Mouse (Mus musculus) erythroid progenitor cell, adult 5-6 weeks (primary cell): ENCODE results near the gene Ubxn1. TPM values are rescaled to one million over a fixed set of nuclear protein-coding genes. Genes with fewer than 3 reads are reported as not detected.
"Not testable (repeated sequence)": the region's sequence is repeated elsewhere in the genome, so short reads cannot be mapped to it uniquely, and the experiment has no call there.

ENCODE experiments used
- ATAC-seq: replicated peaks from 2 replicates; pipeline ENCODE4 v1.8.0; 2016; ENCODE audit warnings: moderate number of reproducible peaks, mild to moderate bottlenecking, moderate TSS enrichment, inconsistent platforms; ENCODE audit not compliant: poor library complexity, low FRiP score, severe bottlenecking
- total RNA-seq, 2 experiments: library from RNA; stranded (forward) in 1 of 2; stranded (reverse) in 1 of 2; fragments of 150-400 nt in 1 of 2; fragments of 186-747, 209-891 nt in 1 of 2; gene quantifications; 2 replicates each; pipeline versions ENCODE4 v1.2.3 to v1.2.4; 2015 to 2017; ENCODE audit warnings: low replicate concordance in 2 of 2

The Ubxn1 gene
- total RNA-seq, 2 experiments from 2014 or later: 49.9 to 73.1 TPM

DNA sequence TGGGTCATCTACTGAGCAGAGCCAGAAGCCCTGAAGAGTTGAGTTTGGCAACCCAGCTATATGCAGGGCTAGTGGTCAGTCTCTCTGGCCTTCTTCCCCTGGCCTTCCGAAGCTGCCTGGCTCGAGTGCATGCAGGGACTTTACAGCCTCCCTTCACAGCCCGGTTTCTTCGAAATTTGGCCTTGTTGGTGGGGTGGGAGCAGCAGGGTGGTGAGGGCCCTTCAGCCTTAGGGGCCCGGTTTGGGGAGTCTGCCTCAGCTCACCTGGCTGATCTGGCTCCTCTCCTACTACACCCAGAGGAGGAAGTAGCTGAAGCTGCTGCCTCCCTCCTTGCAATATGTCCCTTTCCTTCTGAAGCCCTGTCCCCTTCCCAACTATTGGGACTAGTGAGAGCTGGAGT is 24.9 kb downstream of the Ubxn1 start:
- not testable (repeated sequence) for ATAC-seq

DNA sequence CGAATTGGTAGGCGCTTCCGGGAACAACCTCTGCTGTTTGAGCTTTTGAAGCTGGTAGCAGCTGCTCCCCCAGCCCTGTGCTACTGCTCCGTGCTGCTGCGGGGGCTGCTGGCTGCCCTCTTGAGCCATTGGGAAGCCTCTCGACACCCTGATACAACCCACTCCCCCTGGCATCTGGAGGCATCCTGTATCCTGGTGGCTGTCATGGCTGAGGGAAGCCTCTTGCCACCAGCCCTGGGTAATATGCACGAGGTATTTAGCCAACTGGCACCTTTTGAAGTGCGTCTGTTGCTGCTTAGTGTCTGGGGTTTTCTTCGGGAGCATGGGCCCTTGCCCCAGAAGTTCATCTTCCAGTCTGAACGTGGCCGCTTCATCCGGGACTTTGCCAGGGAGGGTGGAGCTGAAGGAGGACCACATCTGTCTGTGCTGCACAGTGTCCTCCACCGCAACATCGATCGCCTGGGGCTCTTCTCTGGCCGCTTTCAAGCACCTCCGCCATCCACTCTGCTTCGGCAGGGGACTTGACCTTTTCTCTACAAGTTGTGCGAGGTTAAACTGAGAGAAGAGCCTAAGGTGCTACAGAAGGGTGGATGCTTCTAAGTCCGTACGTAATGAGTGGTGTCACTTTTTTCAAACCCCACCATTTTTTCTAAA is 26.0 kb downstream of the Ubxn1 start:
- peak; percentile 55 for ATAC-seq

DNA sequence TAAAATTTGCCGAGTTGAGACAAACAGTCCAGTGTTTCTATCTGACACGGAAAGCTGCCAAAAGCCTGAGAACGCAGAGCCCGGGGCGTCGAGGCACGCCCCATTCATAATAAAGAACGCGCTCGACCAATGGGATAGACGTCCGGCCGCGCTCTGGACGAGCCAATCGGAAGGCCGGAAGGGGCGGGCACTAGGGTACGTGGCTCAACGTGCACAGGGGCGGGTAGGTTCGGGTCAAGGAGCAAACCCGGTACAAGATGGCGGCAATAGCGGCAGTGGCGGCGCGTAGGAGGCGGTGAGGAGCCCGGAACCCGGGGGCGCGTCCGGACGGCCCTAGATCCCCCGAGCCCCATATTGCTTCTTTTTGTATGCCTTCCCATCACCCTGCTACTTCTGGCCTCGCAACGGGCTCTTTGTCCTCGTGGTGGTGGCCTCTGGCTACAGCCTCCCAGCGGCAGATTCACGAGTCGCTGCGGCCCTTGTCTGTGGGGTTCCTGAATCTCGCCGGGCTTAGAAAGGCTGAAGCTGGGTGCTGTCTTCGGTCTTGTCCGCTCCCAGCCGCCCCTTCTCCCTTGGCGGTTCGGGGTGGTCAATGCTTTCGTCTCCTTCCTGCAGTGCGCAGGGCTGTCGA is 26.7 kb downstream of the Ubxn1 start, which contains the start of gene Ganab:
Gene Ganab (plus strand): TSS at position 207 of the 631 bp plus-strand sequence.
- peak; percentile 97 for ATAC-seq

DNA sequence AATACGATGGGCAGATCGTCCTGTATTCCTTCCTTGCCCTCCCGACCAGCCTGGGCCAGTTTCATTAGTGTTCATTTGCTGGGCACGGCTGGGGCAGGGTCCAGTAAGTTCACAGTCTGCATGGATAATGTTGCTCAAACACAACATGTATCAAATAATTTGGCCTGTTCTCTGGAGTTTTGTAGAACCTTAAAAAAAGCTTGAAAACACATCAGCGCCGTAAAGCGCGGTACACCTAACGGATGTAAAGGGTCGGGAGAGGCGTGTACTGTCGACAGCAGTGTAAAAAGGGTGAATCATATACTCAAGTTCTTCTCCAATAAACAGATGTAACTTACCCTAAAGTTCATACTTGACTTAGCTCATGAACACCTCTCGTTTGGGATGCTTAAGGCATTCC is 27.3 kb downstream of the Ubxn1 start:
- no peak; the same call in 1 of the 2 replicates for ATAC-seq

DNA sequence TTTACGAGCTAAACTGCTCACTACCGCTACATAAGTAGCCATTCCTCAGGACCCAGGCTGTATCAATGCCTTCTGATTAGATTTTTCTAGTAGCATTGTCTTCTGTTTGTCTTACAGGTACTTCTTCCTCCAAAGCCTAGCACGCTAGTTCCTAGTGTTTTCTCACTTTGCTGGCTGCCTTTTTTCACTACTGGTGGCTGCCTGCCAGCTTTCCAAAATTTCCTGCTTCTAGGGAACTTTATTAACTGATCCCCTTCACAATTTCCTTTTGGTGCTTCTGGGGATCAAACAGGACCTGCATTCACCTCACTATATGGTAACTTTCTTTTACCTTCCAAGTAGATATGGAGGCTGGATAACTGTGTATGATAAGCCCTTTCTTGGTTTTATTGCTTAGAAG is 27.8 kb downstream of the Ubxn1 start:
- no peak for ATAC-seq

DNA sequence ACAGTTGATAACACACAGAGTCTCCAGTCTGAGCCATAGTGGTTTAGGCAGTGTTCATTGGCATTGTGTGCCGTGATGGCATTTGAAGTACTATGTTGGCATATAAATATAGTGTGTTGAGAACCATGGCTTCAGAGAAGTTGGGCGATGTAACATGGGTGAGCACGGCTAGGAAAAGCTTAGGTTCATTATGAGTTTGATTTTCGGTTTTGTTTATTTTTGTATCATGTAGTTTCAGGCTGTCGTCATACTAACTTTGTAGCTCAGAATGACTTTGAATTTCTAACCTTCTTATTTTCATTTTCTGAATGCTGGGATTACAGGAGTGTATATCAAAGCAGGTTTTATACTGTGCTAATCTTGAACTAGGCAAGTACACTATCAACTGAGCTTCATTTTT is 32.1 kb downstream of the Ubxn1 start:
- no peak for ATAC-seq

DNA sequence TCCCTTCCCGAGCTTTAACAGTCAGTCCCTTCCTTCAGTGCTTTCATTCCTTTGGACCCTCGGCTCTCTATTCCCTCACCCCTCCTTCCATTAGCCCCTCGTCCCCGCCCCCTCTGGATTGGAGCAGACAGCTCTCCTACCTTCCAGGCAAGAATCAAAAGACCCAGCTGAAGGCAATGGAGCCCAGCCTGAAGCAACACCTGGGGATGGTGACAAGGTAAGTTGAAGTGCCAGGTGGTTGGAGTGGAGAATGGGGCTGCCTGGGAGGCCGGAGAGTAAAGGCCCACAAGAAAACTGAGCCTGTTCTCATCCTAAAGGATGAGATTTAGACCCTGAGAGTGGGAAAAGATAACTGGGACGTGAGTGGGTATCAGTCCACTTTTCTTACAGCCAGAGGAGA is 37.2 kb downstream of the Ubxn1 start:
- ATAC-seq: no peak

DNA sequence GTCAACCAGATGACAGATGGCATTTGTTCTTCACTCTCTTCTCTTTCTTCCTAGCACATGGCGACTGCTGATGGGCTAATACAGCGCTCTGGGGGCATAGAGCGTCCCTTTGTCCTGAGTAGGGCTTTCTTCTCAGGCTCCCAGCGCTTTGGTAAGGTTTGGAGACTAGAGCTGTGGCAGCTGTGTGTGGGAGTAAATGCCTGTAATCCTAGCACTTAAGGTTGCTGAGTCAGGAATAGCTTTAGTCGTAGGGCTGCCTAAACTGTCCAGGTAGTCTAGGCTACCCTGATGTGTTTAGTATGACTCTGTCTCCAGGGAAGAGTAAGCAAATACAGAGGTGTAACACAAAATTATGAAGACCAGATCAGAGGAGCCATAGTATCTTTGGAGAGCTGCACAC is 40.5 kb downstream of the Ubxn1 start:
- no peak for ATAC-seq

DNA sequence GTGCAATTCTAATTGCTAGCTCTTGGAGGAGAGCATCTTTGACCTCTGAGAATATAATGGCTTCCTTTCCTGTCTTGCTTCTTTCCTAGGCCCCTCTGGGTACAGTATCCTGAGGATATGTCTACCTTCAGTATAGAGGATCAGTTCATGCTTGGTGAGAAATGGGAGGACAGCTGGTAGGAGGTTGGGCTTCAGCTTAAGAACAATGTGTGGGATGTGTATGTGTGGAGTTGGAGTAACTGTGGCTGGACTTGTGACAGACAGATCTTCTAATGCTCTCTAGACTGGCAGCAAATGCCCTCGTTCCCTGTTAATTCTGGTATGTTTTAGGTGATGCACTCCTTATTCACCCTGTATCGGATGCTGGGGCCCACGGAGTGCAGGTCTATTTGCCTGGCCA is 42.9 kb downstream of the Ubxn1 start:
- ATAC-seq: no peak

DNA sequence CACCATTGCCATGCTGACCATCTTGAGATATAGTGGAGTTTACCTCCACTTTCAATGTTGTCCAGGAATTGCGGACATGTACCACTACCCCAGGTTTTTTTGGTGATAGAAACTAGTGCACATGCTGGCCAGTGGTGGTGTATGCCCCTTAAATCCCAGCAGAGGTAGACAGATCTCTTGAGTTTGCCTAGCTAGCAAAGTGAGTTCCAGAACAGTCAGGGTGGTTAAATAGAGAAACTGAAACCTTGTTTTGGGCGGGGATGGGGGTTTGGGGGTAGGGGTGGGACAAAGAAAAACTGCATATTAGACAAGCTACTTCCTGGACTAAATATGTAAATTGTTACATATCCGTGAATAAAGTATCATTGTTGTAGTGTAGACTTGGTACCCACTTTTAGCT is 47.7 kb downstream of the Ubxn1 start:
- no peak for ATAC-seq

DNA sequence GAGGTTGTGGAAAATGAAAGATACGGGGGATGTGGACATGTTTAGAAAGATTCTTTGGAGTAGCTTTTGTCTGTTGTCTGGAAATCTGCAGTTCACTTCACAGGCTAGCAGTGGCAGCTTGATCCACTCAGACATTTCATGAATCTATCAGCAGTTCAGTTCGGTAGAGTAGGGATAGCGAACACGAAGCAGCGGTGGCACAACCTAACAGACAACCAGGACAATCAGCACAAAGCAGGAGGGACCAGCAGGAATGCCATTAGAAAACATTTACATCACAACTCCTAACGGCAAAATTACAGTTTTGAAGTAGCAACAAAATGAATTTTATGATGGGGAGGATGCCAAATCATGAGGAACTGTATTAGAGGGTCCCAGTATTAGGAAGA is 48.4 kb downstream of the Ubxn1 start:
- no peak for ATAC-seq

DNA sequence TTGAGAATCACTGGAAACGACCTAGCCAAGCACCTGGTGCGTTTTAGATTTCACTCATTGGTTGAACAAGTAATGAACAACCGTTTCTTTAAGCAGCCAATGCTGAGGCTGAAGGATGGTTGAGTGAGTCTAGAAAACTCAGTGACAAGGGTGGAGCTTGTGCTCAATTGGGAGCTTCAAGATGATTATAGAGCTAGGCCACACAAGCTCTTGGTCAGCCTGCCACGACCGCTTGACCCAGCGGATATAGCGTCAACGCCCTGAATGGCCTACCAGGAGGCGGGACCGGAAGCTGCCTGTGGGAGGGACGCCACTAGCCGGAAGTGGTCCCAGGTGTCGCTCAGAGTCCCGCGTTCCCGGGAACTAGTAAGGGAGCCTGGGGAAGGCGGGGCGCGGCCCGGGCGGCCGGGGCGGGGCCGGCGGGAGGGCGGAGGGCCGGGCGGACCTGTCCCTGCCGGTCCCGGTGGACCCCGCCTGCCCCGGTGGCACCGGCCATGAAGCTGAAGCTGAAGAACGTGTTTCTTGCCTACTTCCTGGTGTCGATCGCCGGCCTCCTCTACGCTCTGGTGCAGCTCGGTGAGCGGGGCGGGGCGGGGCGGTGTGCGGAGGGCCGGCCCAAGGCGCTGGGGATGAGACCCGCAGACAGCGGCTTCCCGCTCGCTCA is 48.9 kb downstream of the Ubxn1 start, which contains the start of gene B3gat3:
Gene B3gat3 (plus strand): TSS at position 302 of the 664 bp plus-strand sequence.
- ATAC-seq: peak; percentile 96

DNA sequence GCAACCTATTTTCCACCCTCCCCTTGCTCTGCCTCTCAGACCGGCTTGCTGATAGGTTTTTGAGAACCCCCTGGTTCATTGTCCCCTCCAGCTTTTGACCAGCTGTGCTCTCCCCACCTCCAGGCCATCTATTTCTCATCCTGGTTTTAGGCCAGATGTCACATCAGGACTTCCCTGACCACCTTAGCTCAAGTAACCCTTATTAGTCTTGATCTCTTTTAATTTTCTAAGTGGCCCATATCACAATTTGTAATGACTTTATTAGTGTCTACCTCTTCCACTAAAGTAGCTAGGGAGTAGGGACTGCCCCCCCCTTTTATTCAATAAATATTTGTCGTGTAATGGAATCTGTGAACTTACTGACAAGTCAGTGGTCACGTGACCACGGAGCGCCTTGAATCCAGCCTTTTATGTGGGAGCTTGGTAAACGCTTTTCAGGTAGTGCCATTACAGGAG is 49.6 kb downstream of the Ubxn1 start:
- ATAC-seq: peak; percentile 68

DNA sequence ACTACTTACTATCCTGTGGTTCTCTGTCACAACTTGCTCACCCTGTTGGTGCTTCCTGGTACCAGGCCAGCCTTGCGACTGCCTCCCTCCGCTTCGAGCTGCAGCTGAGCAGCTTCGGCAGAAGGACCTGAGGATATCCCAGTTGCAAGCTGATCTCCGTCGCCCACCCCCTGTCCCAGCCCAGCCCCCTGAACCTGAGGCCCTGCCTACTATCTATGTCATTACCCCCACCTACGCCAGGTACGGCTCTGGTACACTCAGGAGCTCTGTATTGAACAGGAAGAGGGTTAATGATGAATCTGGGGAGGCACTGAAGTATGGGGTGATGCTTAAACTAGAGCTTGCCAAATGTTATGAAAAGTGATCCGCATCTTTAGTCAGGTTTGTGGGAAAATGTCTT is 50.4 kb downstream of the Ubxn1 start:
- ATAC-seq: no peak

Other genes starting within 250 kb of the Ubxn1 start
Only the 30 nearest of the 32 such genes appear.
- 198 and 206 TPM in 2 replicates for gene Slc3a2, start 148.1 kb upstream of the Ubxn1 start, total RNA-seq (2015; ENCODE audit: low replicate concordance)
- 242 and 266 TPM in 2 replicates for gene Slc3a2, start 148.1 kb upstream of the Ubxn1 start, total RNA-seq (2017; ENCODE audit: low replicate concordance)
- gene Wdr74, start 135.7 kb upstream of the Ubxn1 start, total RNA-seq (2015; ENCODE audit: low replicate concordance): 22.0 and 28.9 TPM in 2 replicates
- gene Wdr74, start 135.7 kb upstream of the Ubxn1 start, total RNA-seq (2017; ENCODE audit: low replicate concordance): 10.7 and 15.0 TPM in 2 replicates
- gene 1700092M07Rik, start 130.8 kb upstream of the Ubxn1 start, total RNA-seq (2015; ENCODE audit: low replicate concordance): not detected in 2 replicates
- gene 1700092M07Rik, start 130.8 kb upstream of the Ubxn1 start, total RNA-seq (2017; ENCODE audit: low replicate concordance): not detected in 2 replicates
- 67.0 and 97.7 TPM in 2 replicates for gene Stx5a, start 130.1 kb upstream of the Ubxn1 start, total RNA-seq (2015; ENCODE audit: low replicate concordance)
- gene Stx5a, start 130.1 kb upstream of the Ubxn1 start, total RNA-seq (2017; ENCODE audit: low replicate concordance): 119 and 128 TPM in 2 replicates
- 462 and 487 TPM in 2 replicates for gene Nxf1, start 114.4 kb upstream of the Ubxn1 start, total RNA-seq (2015; ENCODE audit: low replicate concordance)
- 79.9 and 80.3 TPM in 2 replicates for gene Nxf1, start 114.4 kb upstream of the Ubxn1 start, total RNA-seq (2017; ENCODE audit: low replicate concordance)
- gene Tmem223, start 100.5 kb upstream of the Ubxn1 start, total RNA-seq (2015; ENCODE audit: low replicate concordance): 25.9 and 40.7 TPM in 2 replicates
- gene Tmem223, start 100.5 kb upstream of the Ubxn1 start, total RNA-seq (2017; ENCODE audit: low replicate concordance): 11.0 and 21.9 TPM in 2 replicates
- 80.7 and 134 TPM in 2 replicates for gene Tmem179b, start 97.0 kb upstream of the Ubxn1 start, total RNA-seq (2015; ENCODE audit: low replicate concordance)
- gene Tmem179b, start 97.0 kb upstream of the Ubxn1 start, total RNA-seq (2017; ENCODE audit: low replicate concordance): 66.6 and 95.1 TPM in 2 replicates
- 6.7 and 24.1 TPM in 2 replicates for gene Taf6l, start 85.1 kb upstream of the Ubxn1 start, total RNA-seq (2015; ENCODE audit: low replicate concordance)
- 10.5 and 10.9 TPM in 2 replicates for gene Taf6l, start 85.1 kb upstream of the Ubxn1 start, total RNA-seq (2017; ENCODE audit: low replicate concordance)
- gene Polr2g, start 72.9 kb upstream of the Ubxn1 start, total RNA-seq (2015; ENCODE audit: low replicate concordance): 49.0 and 51.2 TPM in 2 replicates
- 16.5 and 25.8 TPM in 2 replicates for gene Polr2g, start 72.9 kb upstream of the Ubxn1 start, total RNA-seq (2017; ENCODE audit: low replicate concordance)
- not detected in 2 replicates for gene Zbtb3, start 68.9 kb upstream of the Ubxn1 start, total RNA-seq (2015; ENCODE audit: low replicate concordance)
- gene Zbtb3, start 68.9 kb upstream of the Ubxn1 start, total RNA-seq (2017; ENCODE audit: low replicate concordance): 1.3 TPM in 1 of 2 replicates, not detected in the other
- gene Ttc9c, start 52.2 kb upstream of the Ubxn1 start, total RNA-seq (2015; ENCODE audit: low replicate concordance): 55.8 and 56.6 TPM in 2 replicates
- 59.4 and 73.3 TPM in 2 replicates for gene Ttc9c, start 52.2 kb upstream of the Ubxn1 start, total RNA-seq (2017; ENCODE audit: low replicate concordance)
- gene Hnrnpul2, start 51.5 kb upstream of the Ubxn1 start, total RNA-seq (2015; ENCODE audit: low replicate concordance): 54.9 and 64.2 TPM in 2 replicates
- 154 and 160 TPM in 2 replicates for gene Hnrnpul2, start 51.5 kb upstream of the Ubxn1 start, total RNA-seq (2017; ENCODE audit: low replicate concordance)
- not detected in 2 replicates for gene AC129217.1, start 41.7 kb upstream of the Ubxn1 start, total RNA-seq (2015; ENCODE audit: low replicate concordance)
- 9.5 and 15.5 TPM in 2 replicates for gene AC129217.1, start 41.7 kb upstream of the Ubxn1 start, total RNA-seq (2017; ENCODE audit: low replicate concordance)
- 33.9 and 36.0 TPM in 2 replicates for gene Bscl2, start 34.0 kb upstream of the Ubxn1 start, total RNA-seq (2015; ENCODE audit: low replicate concordance)
- 20.2 and 27.1 TPM in 2 replicates for gene Bscl2, start 34.0 kb upstream of the Ubxn1 start, total RNA-seq (2017; ENCODE audit: low replicate concordance)
- gene Gng3, start 32.3 kb upstream of the Ubxn1 start, total RNA-seq (2015; ENCODE audit: low replicate concordance): not detected in 2 replicates
- not detected in 2 replicates for gene Gng3, start 32.3 kb upstream of the Ubxn1 start, total RNA-seq (2017; ENCODE audit: low replicate concordance)
- gene Lrrn4cl, start 20.7 kb upstream of the Ubxn1 start, total RNA-seq (2015; ENCODE audit: low replicate concordance): 1.7 TPM in 1 of 2 replicates, not detected in the other
- 0.39 TPM in 1 of 2 replicates, not detected in the other for gene Lrrn4cl, start 20.7 kb upstream of the Ubxn1 start, total RNA-seq (2017; ENCODE audit: low replicate concordance)
- 8.8 and 23.1 TPM in 2 replicates for gene Uqcc3, start 9.4 kb downstream of the Ubxn1 start, total RNA-seq (2015; ENCODE audit: low replicate concordance)
- gene Uqcc3, start 9.4 kb downstream of the Ubxn1 start, total RNA-seq (2017; ENCODE audit: low replicate concordance): 7.8 TPM in 1 of 2 replicates, not detected in the other
- gene Lbhd1, start 12.2 kb downstream of the Ubxn1 start, total RNA-seq (2015; ENCODE audit: low replicate concordance): 36.4 and 44.9 TPM in 2 replicates
- 6.4 and 9.9 TPM in 2 replicates for gene Lbhd1, start 12.2 kb downstream of the Ubxn1 start, total RNA-seq (2017; ENCODE audit: low replicate concordance)
- gene Gm49403, start 12.4 kb downstream of the Ubxn1 start, total RNA-seq (2015; ENCODE audit: low replicate concordance): not detected in 2 replicates
- not detected in 2 replicates for gene Gm49403, start 12.4 kb downstream of the Ubxn1 start, total RNA-seq (2017; ENCODE audit: low replicate concordance)
- gene 1810009A15Rik, start 17.4 kb downstream of the Ubxn1 start, total RNA-seq (2015; ENCODE audit: low replicate concordance): 11.5 and 13.4 TPM in 2 replicates
- gene 1810009A15Rik, start 17.4 kb downstream of the Ubxn1 start, total RNA-seq (2017; ENCODE audit: low replicate concordance): 7.0 and 32.0 TPM in 2 replicates
- not detected in 2 replicates for gene Gm49416, start 17.4 kb downstream of the Ubxn1 start, total RNA-seq (2015; ENCODE audit: low replicate concordance)
- gene Gm49416, start 17.4 kb downstream of the Ubxn1 start, total RNA-seq (2017; ENCODE audit: low replicate concordance): not detected in 2 replicates
- 10.1 and 14.3 TPM in 2 replicates for gene Ints5, start 21.5 kb downstream of the Ubxn1 start, total RNA-seq (2015; ENCODE audit: low replicate concordance)
- 7.1 and 7.6 TPM in 2 replicates for gene Ints5, start 21.5 kb downstream of the Ubxn1 start, total RNA-seq (2017; ENCODE audit: low replicate concordance)
- gene Ganab, start 26.6 kb downstream of the Ubxn1 start, total RNA-seq (2015; ENCODE audit: low replicate concordance): 71.0 and 83.0 TPM in 2 replicates
- 31.9 and 43.0 TPM in 2 replicates for gene Ganab, start 26.6 kb downstream of the Ubxn1 start, total RNA-seq (2017; ENCODE audit: low replicate concordance)
- gene B3gat3, start 48.9 kb downstream of the Ubxn1 start, total RNA-seq (2015; ENCODE audit: low replicate concordance): 16.2 and 28.1 TPM in 2 replicates
- 13.8 and 21.3 TPM in 2 replicates for gene B3gat3, start 48.9 kb downstream of the Ubxn1 start, total RNA-seq (2017; ENCODE audit: low replicate concordance)
- not detected in 2 replicates for gene Rom1, start 57.9 kb downstream of the Ubxn1 start, total RNA-seq (2015; ENCODE audit: low replicate concordance)
- not detected in 2 replicates for gene Rom1, start 57.9 kb downstream of the Ubxn1 start, total RNA-seq (2017; ENCODE audit: low replicate concordance)
- 6.5 and 9.6 TPM in 2 replicates for gene Eml3, start 58.1 kb downstream of the Ubxn1 start, total RNA-seq (2015; ENCODE audit: low replicate concordance)
- gene Eml3, start 58.1 kb downstream of the Ubxn1 start, total RNA-seq (2017; ENCODE audit: low replicate concordance): 7.1 and 14.0 TPM in 2 replicates
- gene Mta2, start 70.4 kb downstream of the Ubxn1 start, total RNA-seq (2015; ENCODE audit: low replicate concordance): 59.9 and 70.3 TPM in 2 replicates
- gene Mta2, start 70.4 kb downstream of the Ubxn1 start, total RNA-seq (2017; ENCODE audit: low replicate concordance): 84.2 and 125 TPM in 2 replicates
- gene Tut1, start 82.4 kb downstream of the Ubxn1 start, total RNA-seq (2015; ENCODE audit: low replicate concordance): 0.84 and 3.2 TPM in 2 replicates
- 3.7 and 4.4 TPM in 2 replicates for gene Tut1, start 82.4 kb downstream of the Ubxn1 start, total RNA-seq (2017; ENCODE audit: low replicate concordance)
- 198 and 228 TPM in 2 replicates for gene Eef1g, start 95.5 kb downstream of the Ubxn1 start, total RNA-seq (2015; ENCODE audit: low replicate concordance)
- 92.0 and 153 TPM in 2 replicates for gene Eef1g, start 95.5 kb downstream of the Ubxn1 start, total RNA-seq (2017; ENCODE audit: low replicate concordance)
- gene Ahnak, start 117.8 kb downstream of the Ubxn1 start, total RNA-seq (2015; ENCODE audit: low replicate concordance): 13.0 and 13.8 TPM in 2 replicates
- gene Ahnak, start 117.8 kb downstream of the Ubxn1 start, total RNA-seq (2017; ENCODE audit: low replicate concordance): 13.3 and 15.7 TPM in 2 replicates